Mouse (Mus musculus) right cerebral cortex, postnatal 25 days (tissue): ENCODE results near the gene Prss32.
A peak's percentile ranks its signal among the peaks of the same experiment; 100 is the strongest.

Source experiments
- DNase-seq: peaks from one replicate; pipeline ENCODE4 v3.0.0; 2022

The Prss32 gene

GRCm38 (mm10) chr17:23843812-23844273 lies at the start of gene Prss32, which contains the start of gene Prss41:
TSS of gene Prss32 (plus strand) at chr17:23843855.
TSS of gene Prss41 (minus strand) at chr17:23844172.
- DNase-seq: no peak

GRCm38 (mm10) chr17:23795323-23795722 lies 48.3 kb upstream of the Prss32 start:
- DNase-seq: no peak

DNA sequence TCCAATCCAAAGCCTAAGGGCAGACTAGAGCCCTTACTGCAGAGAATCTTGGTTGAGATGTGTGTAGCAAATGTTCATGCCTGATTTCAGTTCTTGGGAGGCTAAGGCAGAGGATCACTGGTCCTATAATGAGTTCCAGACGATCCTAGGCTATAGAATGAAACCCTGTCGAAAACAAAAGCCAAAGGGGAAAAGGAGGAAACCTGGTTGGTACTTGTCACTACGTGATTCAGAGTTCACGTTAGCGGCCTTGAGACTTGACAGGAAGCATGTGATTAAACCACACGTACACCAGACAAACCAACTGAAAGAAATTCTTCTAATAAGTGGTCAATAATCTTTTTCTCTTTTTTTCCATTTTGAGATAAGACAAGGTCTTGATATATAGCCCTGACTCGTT lies 46.3 kb upstream of the Prss32 start:
- DNase-seq: no peak

DNA sequence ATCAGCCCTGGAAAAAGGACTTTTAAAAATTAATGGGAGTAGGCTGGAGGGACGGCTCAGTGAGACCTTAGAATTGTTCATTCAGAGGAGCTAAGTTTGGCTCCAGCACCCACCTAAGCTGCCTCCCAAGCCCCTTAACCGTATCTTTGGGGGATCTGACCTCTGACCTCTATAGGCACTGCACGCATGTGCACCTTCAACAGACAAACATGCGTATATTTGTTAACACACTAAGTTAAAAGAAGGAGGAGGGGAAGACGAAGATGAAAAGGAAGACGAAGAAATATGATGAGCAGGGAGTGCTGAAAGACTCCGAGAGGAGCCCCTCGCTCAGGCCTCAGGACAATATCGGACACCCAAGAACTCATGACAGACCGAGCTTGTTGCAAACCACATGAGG lies 42.0 kb upstream of the Prss32 start:
- no peak for DNase-seq

DNA sequence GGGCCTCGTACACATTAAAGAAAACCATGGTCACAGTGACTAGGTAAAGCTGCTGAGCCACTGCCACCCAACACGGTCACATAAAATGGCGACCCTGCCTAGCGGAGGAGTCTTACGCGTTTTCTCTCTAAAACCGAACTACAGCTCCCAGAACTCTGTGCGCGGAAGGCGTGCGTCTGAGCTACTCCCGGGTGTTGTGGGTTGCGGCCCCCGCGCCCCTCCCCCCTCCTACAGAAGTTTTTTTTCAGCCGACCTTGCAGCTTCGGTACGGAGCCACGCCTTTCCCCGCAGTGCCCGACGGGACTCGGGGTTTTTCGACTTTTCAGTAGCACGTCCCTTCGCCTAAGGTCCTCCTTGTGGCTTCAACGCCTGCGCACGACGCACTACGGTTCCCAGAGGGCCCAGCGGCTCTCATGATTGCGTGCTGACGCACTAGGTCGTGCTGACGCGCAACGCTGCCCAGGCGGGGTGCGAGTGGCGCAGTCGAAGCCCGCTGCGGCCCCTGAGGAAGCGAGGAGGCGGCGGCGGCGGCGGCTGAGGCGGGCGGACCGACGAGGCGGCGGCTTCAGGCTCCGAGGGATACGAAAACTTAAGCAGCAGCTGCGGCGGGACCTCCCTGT lies 40.8 kb upstream of the Prss32 start:
- peak; percentile 99 for DNase-seq

DNA sequence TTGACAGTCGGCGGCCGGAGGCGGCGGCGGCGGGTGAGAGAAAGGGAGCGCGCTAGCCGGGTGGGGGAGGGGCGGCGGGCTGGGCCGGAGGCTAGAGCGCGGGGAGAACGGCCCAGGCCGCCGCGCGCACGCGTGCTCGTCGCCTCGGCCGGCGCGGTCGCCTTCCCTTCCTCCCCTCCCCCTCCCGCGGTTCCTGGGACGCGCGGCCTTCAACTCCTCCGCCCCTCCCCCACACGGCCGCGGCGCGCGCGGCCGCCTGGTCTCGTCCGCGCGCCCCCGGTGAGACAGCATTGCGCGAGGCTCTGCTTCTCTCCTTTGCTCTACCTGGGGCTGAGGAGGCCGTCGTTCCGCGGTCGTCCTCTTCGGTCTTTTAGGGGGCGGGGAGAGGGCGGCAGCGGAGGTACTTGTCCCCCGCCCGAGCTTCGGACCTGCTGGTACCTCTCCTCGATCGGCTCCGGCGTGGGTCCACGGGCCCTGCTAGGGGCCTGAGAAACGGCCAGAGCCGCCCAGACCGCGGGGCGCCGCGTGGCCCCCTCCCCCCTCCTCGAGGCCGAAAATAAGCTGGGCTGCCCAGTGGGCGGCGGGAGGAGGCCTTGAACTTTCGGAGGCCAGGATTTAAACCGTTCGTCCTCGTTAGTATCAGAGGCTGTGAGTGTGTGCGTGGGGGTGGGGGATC lies 40.2 kb upstream of the Prss32 start:
- DNase-seq: no peak

- DNase-seq: no peak
Observed at GRCm38 (mm10) chr17:23804426-23805085, 39.1 kb upstream of the Prss32 start.

GRCm38 (mm10) chr17:23806867-23807266 lies 36.8 kb upstream of the Prss32 start:
- DNase-seq: peak; percentile 42

GRCm38 (mm10) chr17:23807918-23808317 lies 35.7 kb upstream of the Prss32 start:
- no peak for DNase-seq

DNA sequence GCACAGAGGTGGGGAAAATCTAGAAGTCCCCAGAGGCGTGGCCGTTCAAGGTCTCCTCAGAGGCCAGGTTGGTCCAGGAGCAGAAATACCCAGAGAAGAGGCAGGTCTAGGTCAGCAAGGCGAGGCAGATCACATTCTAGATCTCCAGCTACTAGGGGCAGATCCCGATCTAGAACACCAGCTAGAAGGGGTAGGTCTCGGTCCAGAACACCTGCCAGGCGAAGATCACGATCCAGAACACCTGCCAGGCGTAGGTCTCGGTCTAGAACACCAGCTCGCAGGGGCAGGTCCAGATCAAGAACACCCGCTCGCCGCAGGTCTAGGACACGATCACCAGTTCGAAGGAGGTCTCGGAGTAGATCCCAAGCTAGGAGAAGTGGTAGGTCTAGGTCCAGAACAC lies 28.0 kb upstream of the Prss32 start:
- DNase-seq: no peak

- no peak for DNase-seq
Observed at GRCm38 (mm10) chr17:23818579-23818978, 25.1 kb upstream of the Prss32 start.

DNA sequence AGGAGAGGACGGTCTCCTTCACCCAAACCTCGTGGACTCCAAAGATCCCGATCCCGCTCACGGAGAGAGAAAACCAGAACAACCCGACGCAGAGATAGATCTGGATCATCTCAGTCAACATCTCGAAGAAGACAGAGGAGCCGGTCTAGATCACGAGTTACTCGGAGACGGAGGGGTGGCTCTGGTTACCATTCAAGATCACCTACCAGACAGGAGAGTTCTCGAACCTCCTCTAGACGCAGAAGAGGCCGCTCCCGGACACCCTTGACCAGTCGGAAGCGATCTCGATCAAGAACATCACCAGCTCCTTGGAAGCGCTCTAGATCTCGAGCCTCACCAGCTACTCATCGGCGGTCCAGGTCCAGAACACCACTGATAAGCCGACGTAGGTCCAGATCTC lies 24.4 kb upstream of the Prss32 start:
- no peak for DNase-seq

GRCm38 (mm10) chr17:23820731-23821130 lies 22.9 kb upstream of the Prss32 start:
- DNase-seq: no peak

DNA sequence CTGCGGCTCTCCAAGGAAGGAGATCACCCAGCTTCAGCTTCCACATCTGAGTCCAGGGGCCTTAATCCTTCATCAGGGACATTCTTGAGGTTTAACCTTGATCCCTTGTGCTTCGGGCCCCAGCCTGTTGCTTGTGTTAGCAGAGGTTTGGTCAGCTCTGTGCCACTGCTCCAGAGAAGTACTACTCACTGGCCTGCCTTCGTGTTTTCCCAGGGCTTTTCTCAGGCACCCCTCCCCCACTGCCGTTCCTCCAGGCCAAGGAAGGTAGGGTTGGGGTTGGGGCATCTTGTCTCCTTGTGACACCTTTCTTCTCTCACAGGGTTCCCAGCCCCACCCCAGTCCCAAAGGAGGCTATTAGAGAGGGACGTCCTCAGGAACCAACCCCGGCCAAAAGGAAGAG lies 21.6 kb upstream of the Prss32 start:
- DNase-seq: no peak

- DNase-seq: no peak
Observed at GRCm38 (mm10) chr17:23823018-23823417, 20.6 kb upstream of the Prss32 start.

DNA sequence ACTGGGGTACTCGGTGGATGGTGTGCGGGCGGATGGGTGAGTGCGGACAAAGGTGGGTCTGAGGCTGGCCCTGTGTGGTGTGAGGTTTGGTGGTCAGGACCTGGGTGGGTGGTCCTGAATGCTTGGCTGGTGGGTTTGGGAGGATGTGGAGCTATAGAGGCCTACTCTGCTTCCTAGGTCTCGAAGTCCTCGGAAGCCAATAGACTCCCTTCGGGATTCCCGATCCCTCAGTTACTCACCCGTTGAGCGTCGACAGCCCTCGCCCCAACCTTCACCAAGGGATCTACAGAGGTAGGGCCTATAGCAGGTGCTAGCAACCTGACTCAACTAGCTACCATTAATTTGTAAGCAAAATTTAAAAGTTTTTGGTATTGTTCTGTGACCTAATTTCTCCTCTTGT lies 20.0 kb upstream of the Prss32 start:
- no peak for DNase-seq

- no peak for DNase-seq
Observed at GRCm38 (mm10) chr17:23825591-23825990, 18.1 kb upstream of the Prss32 start.

GRCm38 (mm10) chr17:23828271-23829001 lies 15.2 kb upstream of the Prss32 start:
- DNase-seq: peak; percentile 76

GRCm38 (mm10) chr17:23829064-23829619 lies 14.5 kb upstream of the Prss32 start, which contains the start of gene Elob:
TSS of gene Elob (minus strand) at chr17:23829136.
- DNase-seq: peak; percentile 87

- DNase-seq: no peak
Observed at GRCm38 (mm10) chr17:23831201-23831600, 12.5 kb upstream of the Prss32 start.

GRCm38 (mm10) chr17:23836006-23836575 lies 7.6 kb upstream of the Prss32 start, which contains the start of gene Prss33:
TSS of gene Prss33 (minus strand) at chr17:23836056.
- no peak for DNase-seq

DNA sequence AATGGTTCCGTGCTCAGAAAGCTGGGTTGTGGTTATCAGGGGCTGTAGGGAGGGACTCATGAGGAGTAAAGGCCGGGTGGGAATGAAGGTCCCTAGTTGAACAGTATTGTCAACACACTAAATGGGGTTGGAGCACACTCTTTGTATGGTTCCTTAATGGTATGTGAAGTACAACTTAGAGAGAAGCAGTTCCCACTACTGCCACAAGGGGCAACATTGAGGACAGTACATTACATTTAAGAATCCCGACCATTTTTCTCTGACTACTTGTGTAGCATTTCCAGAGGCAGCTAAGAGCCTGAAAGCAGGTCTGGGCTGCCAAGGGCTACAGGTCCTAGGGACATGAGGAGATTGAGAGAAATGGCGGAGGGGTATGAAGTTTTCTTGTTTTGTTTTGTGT lies 2.5 kb upstream of the Prss32 start:
- peak; percentile 33 for DNase-seq
